Mouse (Mus musculus) MN1 (cell line): ENCODE measurements around the gene Faap20.

Source experiments
- DNase-seq: peaks from one replicate; pipeline ENCODE4 v3.0.0-alpha.2; 2016; ENCODE audit warnings: low spot score

Faap20 gene

DNA sequence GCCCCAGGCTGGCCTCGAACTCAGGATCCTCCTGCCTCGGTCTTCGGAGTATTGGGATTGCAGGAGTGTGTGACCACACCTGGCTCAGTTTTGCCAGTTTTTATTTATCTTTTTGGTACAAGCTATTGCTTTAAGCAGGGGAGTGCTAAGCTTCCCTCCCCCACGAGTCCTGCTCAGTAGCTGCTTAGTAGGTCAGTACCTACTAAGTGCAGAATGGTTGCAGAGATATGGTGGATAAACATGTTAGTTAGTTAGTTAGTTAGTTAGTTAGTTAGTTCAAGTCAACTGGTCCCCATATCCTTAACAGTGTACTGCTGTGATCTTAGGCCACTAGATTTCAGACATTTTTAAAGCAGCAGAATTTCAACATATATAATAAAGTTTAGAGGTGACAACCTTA lies 36.5 kb downstream of the Faap20 start:
- no peak for DNase-seq

- DNase-seq, result no peak
These were observed 38.1 kb downstream of the Faap20 start for GRCm38 (mm10) chr4:155287713-155288112.

DNA sequence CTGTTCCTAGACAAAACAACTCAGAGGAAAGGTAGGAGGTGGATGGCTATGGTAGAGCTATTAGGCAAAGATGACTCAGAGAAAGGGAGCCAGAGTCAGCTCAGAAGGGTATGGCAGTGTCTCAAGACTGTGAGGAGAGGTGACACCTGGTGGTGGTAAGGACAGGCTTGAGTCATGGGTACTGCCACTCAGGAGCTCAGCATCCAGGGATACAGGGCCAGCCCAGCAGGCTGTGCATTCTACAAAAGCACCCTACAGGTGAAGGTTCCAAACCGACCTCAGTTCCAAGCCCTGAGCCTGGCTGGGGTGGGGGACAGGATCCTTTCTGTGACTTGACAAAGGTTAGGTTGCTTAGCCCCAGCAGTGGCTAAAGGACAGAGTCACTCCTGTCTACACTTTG lies 39.0 kb downstream of the Faap20 start:
- DNase-seq, result no peak

GRCm38 (mm10) chr4:155290045-155290444 lies 40.4 kb downstream of the Faap20 start:
- DNase-seq, result no peak

GRCm38 (mm10) chr4:155292863-155293262 lies 43.3 kb downstream of the Faap20 start:
- DNase-seq, result no peak

GRCm38 (mm10) chr4:155294381-155294780 lies 44.8 kb downstream of the Faap20 start:
- DNase-seq, result no peak

DNA sequence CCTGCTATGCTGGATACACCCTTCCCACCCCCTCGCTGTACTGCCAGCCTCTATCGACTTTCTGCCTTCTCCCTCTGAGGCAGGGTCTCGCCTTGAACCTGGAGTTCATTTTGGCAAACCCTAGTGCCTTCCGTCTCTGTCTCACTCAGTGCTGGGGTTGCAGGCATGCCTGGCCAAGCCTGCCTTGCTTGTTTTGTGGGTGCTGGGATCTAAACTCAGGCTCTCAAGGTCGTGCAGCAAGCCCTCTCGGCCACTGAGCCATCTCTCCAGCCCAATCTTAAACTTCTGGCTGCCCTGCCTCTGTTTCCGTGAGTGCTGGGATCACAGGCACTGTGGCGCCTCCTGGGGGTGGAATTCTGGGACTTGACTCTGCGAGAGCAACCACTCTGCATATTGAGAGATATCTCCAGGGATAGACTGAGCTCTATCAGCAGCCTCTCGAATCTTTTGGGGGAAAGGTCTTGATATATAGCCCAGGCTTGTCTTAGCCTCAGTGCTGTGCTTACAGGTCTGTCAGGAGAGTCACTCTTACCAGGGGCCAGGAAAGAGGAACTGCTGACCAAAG lies 45.5 kb downstream of the Faap20 start:
- DNase-seq, result no peak

GRCm38 (mm10) chr4:155295996-155296395 lies 46.4 kb downstream of the Faap20 start:
- no peak for DNase-seq

DNA sequence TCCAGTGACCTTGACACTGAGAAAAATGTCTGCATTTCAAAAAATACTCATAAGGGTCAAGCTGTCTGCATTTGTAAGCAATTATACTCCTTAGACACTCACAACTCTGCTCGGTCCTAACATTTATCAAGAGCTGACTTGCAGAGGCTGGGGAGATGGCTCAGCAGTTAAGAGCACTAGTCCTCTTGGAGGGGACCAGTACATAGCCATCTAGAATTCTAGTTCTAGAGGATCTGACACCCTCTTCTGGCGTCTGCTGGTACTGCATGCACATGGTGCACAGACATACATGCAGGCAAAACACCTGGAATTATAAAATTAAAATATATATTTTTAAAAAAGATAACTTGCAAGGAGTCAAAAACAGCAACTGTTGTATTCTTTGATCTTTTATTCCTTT lies 47.5 kb downstream of the Faap20 start:
- no peak for DNase-seq

DNA sequence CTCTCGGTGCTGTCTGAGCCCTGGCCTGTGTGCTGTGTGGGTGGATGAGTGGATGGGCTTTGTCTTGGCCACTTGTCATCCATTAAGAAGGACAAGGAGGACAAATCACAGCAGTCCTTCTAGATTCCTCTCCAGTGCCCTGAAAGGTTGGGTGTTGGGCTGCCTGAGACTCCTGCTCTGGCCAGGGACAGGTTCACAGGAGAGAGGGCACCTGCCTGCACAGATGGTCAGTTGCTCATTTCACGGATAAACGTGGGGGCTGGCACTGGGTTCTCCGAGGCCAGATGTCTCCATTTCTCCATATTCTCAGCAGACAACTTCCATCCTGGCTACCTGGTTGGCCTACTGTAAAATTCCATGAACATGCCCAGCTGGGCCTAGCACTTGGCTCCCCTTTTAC lies 49.2 kb downstream of the Faap20 start:
- DNase-seq, result no peak

GRCm38 (mm10) chr4:155300421-155301097 lies 51.0 kb downstream of the Faap20 start:
- DNase-seq, result no peak

GRCm38 (mm10) chr4:155301098-155301447 lies 51.5 kb downstream of the Faap20 start:
- no peak for DNase-seq

DNA sequence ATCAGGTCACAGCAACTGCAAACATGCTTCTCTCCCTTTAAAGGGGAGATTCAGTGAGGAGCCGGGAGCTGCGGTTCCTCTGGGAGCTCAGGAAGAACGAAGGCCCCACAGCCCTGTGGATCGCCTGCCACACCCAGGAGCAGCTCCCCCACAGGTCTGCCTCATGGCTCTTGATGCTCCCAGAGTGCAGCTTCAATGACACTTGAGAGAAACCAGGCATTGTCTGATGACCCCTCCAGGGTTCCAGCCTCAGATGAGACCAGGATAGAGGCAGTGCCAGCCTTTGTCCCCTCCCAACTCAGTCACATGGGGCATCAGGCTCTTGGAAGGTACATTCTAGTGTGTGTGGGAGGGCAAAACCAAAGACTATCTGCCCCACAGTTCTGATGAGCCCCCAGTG lies 52.4 kb downstream of the Faap20 start:
- DNase-seq, result peak; percentile 73

DNA sequence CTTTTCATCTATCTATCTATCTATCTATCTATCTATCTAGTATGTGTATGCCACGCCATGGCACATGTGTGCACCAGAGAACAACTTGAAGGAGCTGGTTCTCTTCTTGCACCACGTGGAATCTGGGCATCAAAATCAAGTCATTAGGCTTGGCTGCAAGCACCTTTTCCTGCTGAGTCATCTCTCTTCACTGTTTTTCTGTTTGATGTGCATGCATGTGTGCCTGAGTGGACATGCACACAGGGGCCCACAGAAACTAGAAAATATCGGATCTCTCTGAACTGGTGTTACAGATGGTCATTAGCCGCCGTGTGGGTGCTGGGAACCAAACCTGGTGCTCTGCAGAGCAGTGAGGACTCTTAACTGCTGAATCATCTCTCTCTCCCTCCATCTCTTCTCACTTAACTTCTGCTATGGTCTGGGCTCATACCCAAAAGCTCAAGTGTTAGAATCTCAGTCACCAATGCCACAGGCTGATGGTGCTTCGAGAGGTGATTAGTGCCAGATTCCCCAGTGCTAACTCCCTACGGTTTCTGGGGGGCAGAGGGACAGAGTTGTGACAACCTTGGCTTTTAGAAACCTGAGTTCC lies 55.0 kb downstream of the Faap20 start:
- no peak for DNase-seq

- no peak for DNase-seq
These were observed 56.0 kb downstream of the Faap20 start for GRCm38 (mm10) chr4:155305531-155306031.
